Comparison of ENCODE assay signal across 14 mouse cellular contexts in genomic region chr17:57231321-57231771, GRCm38 (mm10). TPM values are rescaled to one million over a fixed set of nuclear protein-coding genes. Genes with fewer than 3 reads are reported as not detected.
A peak's percentile ranks its signal among the peaks of the same experiment; 100 is the strongest.
DNase-seq lines count a peak whose midpoint lies in the region; ATAC-seq and TF ChIP-seq lines count a peak whose summit lies in the region.
"Had no signal": no experiment of that assay in that cellular context is flagged by ENCODE, and none has a peak within 500 bp of the region (broad histone marks: within the 10 kb centered on the region; RNA-seq: fewer than 3 reads in every experiment).

No protein-coding gene starts in this region.

- no peaks in the 10 kb centered on the region for H3K9me3 ChIP-seq in heart, embryonic 11.5 days (replicated peaks; ENCODE audit: control insufficient read depth, low read length)
- no peaks in the 10 kb centered on the region for H3K9me3 ChIP-seq in lung, embryonic 14.5 days (ENCODE audit: low read depth, low read length)
- H3K9me3 ChIP-seq in stomach, postnatal 0 days (ENCODE audit: control insufficient read depth, low read length): no peaks in the 10 kb centered on the region
- no peaks in the 10 kb centered on the region for H3K9me3 ChIP-seq in forebrain, embryonic 12.5 days
- H3K9me3 ChIP-seq: megakaryocyte, embryonic 14.5 days; neural tube, embryonic 12.5 days had no signal

- peak; percentile 55 to 68 for DNase-seq in heart, adult 18-20 months
- peak; percentile 57 for DNase-seq in urinary bladder, postnatal 14 days (ENCODE audit: low spot score)
- no peak for DNase-seq in urinary bladder, postnatal 10 days (ENCODE audit: low spot score)
- peak; percentile 33 for DNase-seq in lung, embryonic 14.5 days
- DNase-seq in stomach, postnatal 0 days (ENCODE audit: low spot score): no peak
- DNase-seq: thymus, postnatal 4 days had no signal

- peaks cover 8% of the 10 kb centered on the region for H3K36me3 ChIP-seq in heart, embryonic 11.5 days (ENCODE audit: control insufficient read depth, insufficient read depth, low read length)
- H3K36me3 ChIP-seq in lung, embryonic 14.5 days (ENCODE audit: insufficient read depth): peaks cover 19% of the 10 kb centered on the region
- peaks cover 10% of the 10 kb centered on the region; the same call in 1 of the 2 replicates for H3K36me3 ChIP-seq in stomach, postnatal 0 days (ENCODE audit: control insufficient read depth, insufficient read depth, low read length)
- H3K36me3 ChIP-seq in forebrain, embryonic 12.5 days (replicated peaks): peaks cover 19% of the 10 kb centered on the region

- no peak overlapping the region for H3K4me3 ChIP-seq in heart, embryonic 11.5 days (ENCODE audit: low read depth, low read length)
- no peak overlapping the region for H3K4me3 ChIP-seq in lung, embryonic 14.5 days (ENCODE audit: low read depth, low read length)
- no peak overlapping the region for H3K4me3 ChIP-seq in stomach, postnatal 0 days (ENCODE audit: low read depth, low read length)
- no peak overlapping the region for H3K4me3 ChIP-seq in forebrain, embryonic 12.5 days (replicated peaks)
- H3K4me3 ChIP-seq: left cerebral cortex, adult 2 months; neural tube, embryonic 12.5 days had no signal

- no peak overlapping the region for H3K9ac ChIP-seq in heart, embryonic 11.5 days (ENCODE audit: low read depth, low read length)
- no peak overlapping the region for H3K9ac ChIP-seq in lung, embryonic 14.5 days
- no peak overlapping the region for H3K9ac ChIP-seq in stomach, postnatal 0 days (ENCODE audit: low read length)
- no peak overlapping the region for H3K9ac ChIP-seq in forebrain, embryonic 12.5 days
- H3K9ac ChIP-seq: neural tube, embryonic 12.5 days had no signal

- H3K27me3 ChIP-seq in heart, embryonic 11.5 days (ENCODE audit: control insufficient read depth, insufficient read depth, low read length): no peaks in the 10 kb centered on the region
- no peaks in the 10 kb centered on the region for H3K27me3 ChIP-seq in lung, embryonic 14.5 days (ENCODE audit: insufficient read depth, low read length)
- no peaks in the 10 kb centered on the region for H3K27me3 ChIP-seq in stomach, postnatal 0 days (ENCODE audit: control insufficient read depth, insufficient read depth, low read length)
- no peaks in the 10 kb centered on the region; the same call in 1 of the 2 replicates for H3K27me3 ChIP-seq in forebrain, embryonic 12.5 days
- H3K27me3 ChIP-seq: neural tube, embryonic 12.5 days; Patski had no signal

- no peaks in the 10 kb centered on the region for H3K4me1 ChIP-seq in heart, embryonic 11.5 days (ENCODE audit: control insufficient read depth, insufficient read depth, low read length)
- H3K4me1 ChIP-seq in lung, embryonic 14.5 days (ENCODE audit: insufficient read depth): no peaks in the 10 kb centered on the region
- peaks cover 4% of the 10 kb centered on the region for H3K4me1 ChIP-seq in stomach, postnatal 0 days (replicated peaks; ENCODE audit: control insufficient read depth, insufficient read depth)
- no peaks in the 10 kb centered on the region for H3K4me1 ChIP-seq in forebrain, embryonic 12.5 days
- H3K4me1 ChIP-seq: neural tube, embryonic 12.5 days had no signal

- H3K27ac ChIP-seq in heart, embryonic 11.5 days (ENCODE audit: low read depth, low read length): no peak overlapping the region
- H3K27ac ChIP-seq in lung, embryonic 14.5 days (ENCODE audit: low read depth): no peak overlapping the region
- H3K27ac ChIP-seq in stomach, postnatal 0 days (replicated peaks): peak overlapping the region; percentile 58; the same call in 1 of the 2 replicates
- no peak overlapping the region for H3K27ac ChIP-seq in forebrain, embryonic 12.5 days
- H3K27ac ChIP-seq: left cerebral cortex, adult 2 months; neural tube, embryonic 12.5 days had no signal

- no peak for ATAC-seq in heart, embryonic 11.5 days (replicated peaks; ENCODE audit: insufficient number of reproducible peaks, low FRiP score, low TSS enrichment)
- no peak for ATAC-seq in lung, embryonic 14.5 days (ENCODE audit: insufficient read depth)
- no peak; the same call in 1 of the 2 replicates for ATAC-seq in stomach, postnatal 0 days (ENCODE audit: low FRiP score, low TSS enrichment)
- ATAC-seq in forebrain, embryonic 12.5 days (ENCODE audit: low FRiP score): no peak
- no peak for ATAC-seq in monocyte, adult 5-6 weeks (replicated peaks; ENCODE audit: insufficient number of reproducible peaks, low FRiP score, low TSS enrichment, poor library complexity, severe bottlenecking)
- ATAC-seq: Patski had no signal

- no peak for TF ChIP-seq CTCF in lung, embryonic 14.5 days (IDR thresholded peaks at IDR 0.05; ENCODE audit: low read depth)
- TF ChIP-seq CTCF in stomach, postnatal 0 days (IDR thresholded peaks at IDR 0.05; ENCODE audit: low read depth): no peak

- TF ChIP-seq EP300 in stomach, postnatal 0 days (optimal IDR thresholded peaks at IDR 0.05): no peak

- no peak overlapping the region for H3K4me2 ChIP-seq in heart, embryonic 11.5 days
- no peak overlapping the region for H3K4me2 ChIP-seq in lung, embryonic 14.5 days
- no peak overlapping the region for H3K4me2 ChIP-seq in stomach, postnatal 0 days (replicated peaks; ENCODE audit: low read depth)
- H3K4me2 ChIP-seq in forebrain, embryonic 12.5 days: no peak overlapping the region
- H3K4me2 ChIP-seq: neural tube, embryonic 12.5 days had no signal

RNA-seq across cellular contexts. Expression of gene C3, which starts 3.4 kb away (rescaled TPM):
- total RNA-seq in heart, adult 18-20 months (2021): 100 to 1,000 TPM in 1 of 2 experiments, 10 to 100 TPM in 1; 69.5 to 194 TPM
- 1.3 and 1.6 TPM in 2 replicates for polyA plus RNA-seq in heart, embryonic 11.5 days (2014; fragmentation: Nextera tagmentation; extraction: Ambion mirVana)
- polyA plus RNA-seq in lung, embryonic 14.5 days (2014; fragmentation: Nextera tagmentation; extraction: Ambion mirVana): 0.64 and 0.67 TPM in 2 replicates
- 9.3 and 9.8 TPM in 2 replicates for polyA plus RNA-seq in stomach, postnatal 0 days (2015; fragmentation: Nextera tagmentation; extraction: Ambion mirVana)
- 0.04 and 0.14 TPM in 2 replicates for polyA plus RNA-seq in forebrain, embryonic 12.5 days (2016; fragmentation: Nextera tagmentation; extraction: Ambion mirVana)
- total RNA-seq in monocyte, adult 5-6 weeks (2017): 96.6 to 152 TPM (median 129 TPM) in 3 replicates

RNA-seq across cellular contexts. Expression of gene Gpr108, which starts 16.9 kb away (rescaled TPM):
- total RNA-seq in heart, adult 18-20 months (2021): 10 to 100 TPM; 24.4 to 30.0 TPM
- 24.0 and 24.7 TPM in 2 replicates for polyA plus RNA-seq in heart, embryonic 11.5 days (2014; fragmentation: Nextera tagmentation; extraction: Ambion mirVana)
- polyA plus RNA-seq in lung, embryonic 14.5 days (2014; fragmentation: Nextera tagmentation; extraction: Ambion mirVana): 30.8 and 33.9 TPM in 2 replicates
- polyA plus RNA-seq in stomach, postnatal 0 days (2015; fragmentation: Nextera tagmentation; extraction: Ambion mirVana): 48.0 and 52.4 TPM in 2 replicates
- polyA plus RNA-seq in forebrain, embryonic 12.5 days (2016; fragmentation: Nextera tagmentation; extraction: Ambion mirVana): 20.1 and 20.9 TPM in 2 replicates
- 27.2 to 32.8 TPM (median 27.8 TPM) in 3 replicates for total RNA-seq in monocyte, adult 5-6 weeks (2017)

RNA-seq across cellular contexts. Expression of gene Trip10, which starts 17.9 kb away (rescaled TPM):
- total RNA-seq in heart, adult 18-20 months (2021): 100 to 1,000 TPM; 106 to 109 TPM
- 35.1 and 36.9 TPM in 2 replicates for polyA plus RNA-seq in heart, embryonic 11.5 days (2014; fragmentation: Nextera tagmentation; extraction: Ambion mirVana)
- 39.9 and 40.3 TPM in 2 replicates for polyA plus RNA-seq in lung, embryonic 14.5 days (2014; fragmentation: Nextera tagmentation; extraction: Ambion mirVana)
- 27.5 and 29.9 TPM in 2 replicates for polyA plus RNA-seq in stomach, postnatal 0 days (2015; fragmentation: Nextera tagmentation; extraction: Ambion mirVana)
- polyA plus RNA-seq in forebrain, embryonic 12.5 days (2016; fragmentation: Nextera tagmentation; extraction: Ambion mirVana): 26.2 and 27.1 TPM in 2 replicates
- 4.5 to 10.8 TPM (median 9.2 TPM) in 3 replicates for total RNA-seq in monocyte, adult 5-6 weeks (2017)

RNA-seq across cellular contexts. Expression of gene Tnfsf14, which starts 37.4 kb away (rescaled TPM):
- total RNA-seq in heart, adult 18-20 months (2021): under 1 TPM in 1 of 2 experiments, not detected in 1; 0.36 TPM
- 0.27 and 0.46 TPM in 2 replicates for polyA plus RNA-seq in heart, embryonic 11.5 days (2014; fragmentation: Nextera tagmentation; extraction: Ambion mirVana)
- polyA plus RNA-seq in lung, embryonic 14.5 days (2014; fragmentation: Nextera tagmentation; extraction: Ambion mirVana): 0.16 and 0.46 TPM in 2 replicates
- 0.05 TPM in 1 of 2 replicates, not detected in the other for polyA plus RNA-seq in stomach, postnatal 0 days (2015; fragmentation: Nextera tagmentation; extraction: Ambion mirVana)
- polyA plus RNA-seq in forebrain, embryonic 12.5 days (2016; fragmentation: Nextera tagmentation; extraction: Ambion mirVana): 0.13 TPM in 1 of 2 replicates, not detected in the other
- total RNA-seq in monocyte, adult 5-6 weeks (2017): 9.5 to 16.2 TPM (median 10.5 TPM) in 3 replicates
- total RNA-seq: gastrocnemius, adult 8-10 months; left cerebral cortex, adult 2 months had no signal
- polyA plus RNA-seq: Patski had no signal

RNA-seq across cellular contexts. Expression of gene Vav1, which starts 47.6 kb away (rescaled TPM):
- 1 to 10 TPM; 1.6 to 3.3 TPM for total RNA-seq in heart, adult 18-20 months (2021)
- 1.7 and 2.2 TPM in 2 replicates for polyA plus RNA-seq in heart, embryonic 11.5 days (2014; fragmentation: Nextera tagmentation; extraction: Ambion mirVana)
- 2.7 TPM in 2 replicates for polyA plus RNA-seq in lung, embryonic 14.5 days (2014; fragmentation: Nextera tagmentation; extraction: Ambion mirVana)
- 1.4 and 1.6 TPM in 2 replicates for polyA plus RNA-seq in stomach, postnatal 0 days (2015; fragmentation: Nextera tagmentation; extraction: Ambion mirVana)
- polyA plus RNA-seq in forebrain, embryonic 12.5 days (2016; fragmentation: Nextera tagmentation; extraction: Ambion mirVana): 1.2 and 1.4 TPM in 2 replicates
- total RNA-seq in monocyte, adult 5-6 weeks (2017): 267 to 324 TPM (median 306 TPM) in 3 replicates
- polyA plus RNA-seq: Patski had no signal

Comparison
In these comparisons a context has a peak if more than half of its experiments do, and no peak if none do; other contexts are left out.
1. DNase-seq: peak in heart, adult 18-20 months (2 of 2), urinary bladder, postnatal 14 days (single experiment) and lung, embryonic 14.5 days (single experiment); none in urinary bladder, postnatal 10 days (single experiment) and stomach, postnatal 0 days (single experiment).